Mouse (Mus musculus) midbrain, postnatal 0 days (tissue): ENCODE data around the gene Abtb2. TPM values are rescaled to one million over a fixed set of nuclear protein-coding genes. Genes with fewer than 3 reads are reported as not detected.

Experiments used
- ATAC-seq: fragments of 200-750 bp; cut with Nextera tagmentation; 2 replicates; pipeline ENCODE4 v1.8.0; 2017; ENCODE audit warnings: moderate number of reproducible peaks, mild to moderate bottlenecking, moderate TSS enrichment, moderate library complexity; ENCODE audit not compliant: low FRiP score
- DNase-seq: peaks from one replicate; pipeline ENCODE4 v3.0.0-alpha.2; 2015; ENCODE audit warnings: low spot score
- H3K27ac ChIP-seq: fragments of 300-500 bp; sonication (generic); 2 replicates; pipeline ENCODE4 v1.5.1; 2014; ENCODE audit warnings: low read depth, mild to moderate bottlenecking, low read length, mixed read lengths
- H3K27me3 ChIP-seq: fragments of 300-500 bp; sonication (generic); 2 replicates; pipeline ENCODE4 v1.6.1; 2014; ENCODE audit warnings: low read length, control low read depth, mixed read lengths; ENCODE audit not compliant: insufficient read depth
- H3K36me3 ChIP-seq: fragments of 300-500 bp; sonication (generic); 2 replicates; pipeline ENCODE4 v1.6.1; 2014; ENCODE audit warnings: low read length, control low read depth, mixed read lengths; ENCODE audit not compliant: insufficient read depth
- H3K4me1 ChIP-seq: fragments of 300-500 bp; sonication (generic); 2 replicates; pipeline ENCODE4 v1.6.1; 2014; ENCODE audit warnings: mild to moderate bottlenecking, control low read depth, antibody characterized with exemption, low read length, mixed read lengths; ENCODE audit not compliant: insufficient read depth
- H3K4me2 ChIP-seq: fragments of 300-500 bp; sonication (generic); 2 replicates; pipeline ENCODE4 v1.6.1; 2014; ENCODE audit warnings: low read depth, mild to moderate bottlenecking, low read length, mixed read lengths; ENCODE audit not compliant: poor library complexity, severe bottlenecking
- H3K4me3 ChIP-seq: fragments of 300-500 bp; sonication (generic); 2 replicates; pipeline ENCODE4 v1.5.1; 2014; ENCODE audit warnings: low read depth, mild to moderate bottlenecking, low read length, moderate library complexity
- H3K9ac ChIP-seq: fragments of 300-500 bp; sonication (generic); replicated peaks from 2 replicates; pipeline ENCODE4 v1.6.1; 2014; ENCODE audit warnings: mild to moderate bottlenecking, low read length, moderate library complexity, mixed read lengths; ENCODE audit not compliant: poor library complexity, severe bottlenecking
- H3K9me3 ChIP-seq: fragments of 300-500 bp; sonication (generic); 2 replicates; pipeline ENCODE4 v1.6.1; 2016; ENCODE audit warnings: low read length, control low read depth
- CTCF ChIP-seq: IDR thresholded peaks from 2 replicates; pipeline ENCODE4 v1.5.1; 2016; ENCODE audit warnings: antibody characterized with exemption, mild to moderate bottlenecking
- whole genome bisulfite sequencing: fragments of 180-500 bp; shearing (Covaris S2); extraction: QIAGEN DNeasy Blood & Tissue Kit; methylation state at CpG from one replicate; pipeline ENCODE4 v1.1.7; 2014; 5-methylcytosine and 5-hydroxymethylcytosine counted together
- polyA plus RNA-seq: library from polyadenylated mRNA; unstranded; fragments of >200 nt; fragmentation: Nextera tagmentation; extraction: Ambion mirVana; gene quantifications from 2 replicates; pipeline ENCODE4 v1.2.1, GENCODE M21; 2015
- total RNA-seq: library from RNA; depleted of rRNA; stranded (reverse); fragments of >200 nt; gene quantifications from 2 replicates; pipeline ENCODE4 v1.2.3, GENCODE M21; 2014

Abtb2 gene
- total and polyA plus RNA-seq, 2 experiments from 2014 or later = 7.4 to 21.8 TPM

DNA sequence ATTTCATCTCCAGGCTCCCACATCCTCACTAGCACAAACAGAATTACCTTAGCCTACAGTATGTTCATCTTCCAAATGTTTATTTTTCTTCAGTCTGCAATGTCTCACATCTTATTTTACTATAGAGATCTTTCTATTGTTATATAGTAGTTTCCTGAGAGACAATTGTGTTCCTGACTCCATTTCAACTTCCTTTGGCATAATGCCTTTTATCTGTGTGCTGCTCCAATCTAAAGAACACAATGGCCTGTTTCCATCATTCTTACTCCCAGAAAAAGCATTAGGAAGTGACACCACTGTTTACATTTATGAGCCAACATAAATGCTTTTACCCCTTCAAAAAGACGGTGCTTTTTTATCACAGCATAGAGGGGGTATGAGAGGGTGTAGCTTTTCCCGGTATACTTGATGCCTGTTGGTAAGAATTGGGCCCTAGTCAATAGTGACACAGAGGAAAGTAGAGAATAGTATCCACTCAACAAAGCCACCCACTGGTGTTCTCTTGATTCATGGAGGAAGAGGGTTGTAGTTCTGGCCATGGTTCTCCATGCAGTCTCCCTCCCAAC lies 84.3 kb downstream of the Abtb2 start:
- Histone ChIP-seq H3K4me3 (no peak overlapping the region), H3K27ac (no peak overlapping the region), H3K9ac (no peak overlapping the region), H3K9me3 (no peaks in the 10 kb centered on the region), H3K27me3 (no peaks in the 10 kb centered on the region), H3K4me2 (no peak overlapping the region), H3K4me1 (no peaks in the 10 kb centered on the region), H3K36me3 (no peaks in the 10 kb centered on the region)
- ATAC-seq (no peak), DNase-seq (no peak)
- WGBS = 73% methylated on average over 2 of the region's 2 CpGs
- TF ChIP-seq CTCF = no peak

GRCm38 (mm10) chr2:103652121-103652520 lies 86.0 kb downstream of the Abtb2 start:
- H3K9ac ChIP-seq = no peak overlapping the region
- no peaks in the 10 kb centered on the region for H3K27me3 ChIP-seq
- no peak for TF ChIP-seq CTCF
- no peak overlapping the region for H3K27ac ChIP-seq
- WGBS = 83% methylated on average over 4 of the region's 4 CpGs
- ATAC-seq (no peak), DNase-seq (no peak)
- H3K4me2 ChIP-seq = no peak overlapping the region
- H3K9me3 ChIP-seq = no peaks in the 10 kb centered on the region
- no peak overlapping the region for H3K4me3 ChIP-seq
- H3K4me1 ChIP-seq = no peaks in the 10 kb centered on the region
- H3K36me3 ChIP-seq = no peaks in the 10 kb centered on the region

DNA sequence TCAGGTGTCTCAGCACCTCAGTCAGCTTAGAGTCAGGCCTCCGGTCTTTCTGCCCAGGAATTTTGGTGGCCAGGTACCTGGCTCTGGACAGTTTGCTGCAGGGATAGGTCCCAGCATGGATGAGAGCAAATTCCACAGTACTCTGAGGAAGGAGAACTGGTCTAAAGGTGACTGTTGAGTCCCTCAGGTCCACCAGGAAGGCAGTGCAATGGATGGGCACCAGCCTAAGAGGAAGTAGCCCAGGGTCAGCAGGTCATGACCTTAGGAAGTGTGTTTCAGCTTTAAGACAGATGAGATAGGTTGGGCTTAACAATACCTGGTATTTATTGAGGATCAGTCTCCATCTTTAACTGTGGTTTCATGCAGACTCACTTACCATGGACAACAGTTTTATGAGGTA lies 88.9 kb downstream of the Abtb2 start:
- H3K9me3 ChIP-seq = no peaks in the 10 kb centered on the region
- ATAC-seq (no peak), DNase-seq (no peak)
- H3K36me3 ChIP-seq = no peaks in the 10 kb centered on the region
- no peaks in the 10 kb centered on the region for H3K27me3 ChIP-seq
- no peak overlapping the region for H3K4me3 ChIP-seq
- WGBS = 93% methylated on average over 1 of the region's 1 CpGs
- H3K4me1 ChIP-seq = no peaks in the 10 kb centered on the region
- no peak overlapping the region for H3K4me2 ChIP-seq
- no peak overlapping the region for H3K27ac ChIP-seq
- TF ChIP-seq CTCF = no peak
- no peak overlapping the region for H3K9ac ChIP-seq

- no peak overlapping the region for H3K4me2 ChIP-seq
- ATAC-seq (no peak), DNase-seq (no peak)
- no peak overlapping the region for H3K4me3 ChIP-seq
- no peak for TF ChIP-seq CTCF
- H3K27me3 ChIP-seq = no peaks in the 10 kb centered on the region
- H3K9ac ChIP-seq = no peak overlapping the region
- H3K27ac ChIP-seq = no peak overlapping the region
- H3K4me1 ChIP-seq = no peaks in the 10 kb centered on the region
- H3K36me3 ChIP-seq = no peaks in the 10 kb centered on the region
- no peaks in the 10 kb centered on the region for H3K9me3 ChIP-seq
Observed at GRCm38 (mm10) chr2:103656028-103656427, 89.9 kb downstream of the Abtb2 start.

DNA sequence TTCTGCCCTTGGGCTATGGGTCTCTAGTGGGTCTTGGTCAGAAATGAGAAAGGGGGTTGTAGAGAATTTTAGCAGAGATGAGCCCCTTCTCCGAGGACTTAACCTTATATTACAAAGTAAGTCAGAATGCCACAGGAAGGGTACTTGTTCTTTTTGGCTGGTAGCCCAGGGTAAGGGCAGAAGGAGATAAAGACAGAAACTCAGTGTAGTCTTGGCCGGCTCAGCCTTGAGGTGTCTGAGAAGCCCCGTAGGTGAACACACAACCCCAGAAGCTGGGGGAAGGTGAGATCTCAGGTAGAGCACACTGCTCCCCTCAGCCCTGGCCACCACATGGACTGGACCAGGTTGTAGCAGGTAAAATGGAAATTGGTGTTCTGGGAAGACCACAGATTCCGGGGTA lies 93.1 kb downstream of the Abtb2 start:
- no peaks in the 10 kb centered on the region for H3K36me3 ChIP-seq
- DNase-seq = no peak
- H3K27ac ChIP-seq = no peak overlapping the region
- H3K4me2 ChIP-seq = no peak overlapping the region
- no peak overlapping the region for H3K9ac ChIP-seq
- no peak for TF ChIP-seq CTCF
- H3K27me3 ChIP-seq = no peaks in the 10 kb centered on the region
- H3K4me3 ChIP-seq = no peak overlapping the region
- ATAC-seq = no peak
- no peaks in the 10 kb centered on the region for H3K9me3 ChIP-seq
- H3K4me1 ChIP-seq = no peaks in the 10 kb centered on the region
- 88% methylated on average over 4 of the region's 4 CpGs for WGBS

DNA sequence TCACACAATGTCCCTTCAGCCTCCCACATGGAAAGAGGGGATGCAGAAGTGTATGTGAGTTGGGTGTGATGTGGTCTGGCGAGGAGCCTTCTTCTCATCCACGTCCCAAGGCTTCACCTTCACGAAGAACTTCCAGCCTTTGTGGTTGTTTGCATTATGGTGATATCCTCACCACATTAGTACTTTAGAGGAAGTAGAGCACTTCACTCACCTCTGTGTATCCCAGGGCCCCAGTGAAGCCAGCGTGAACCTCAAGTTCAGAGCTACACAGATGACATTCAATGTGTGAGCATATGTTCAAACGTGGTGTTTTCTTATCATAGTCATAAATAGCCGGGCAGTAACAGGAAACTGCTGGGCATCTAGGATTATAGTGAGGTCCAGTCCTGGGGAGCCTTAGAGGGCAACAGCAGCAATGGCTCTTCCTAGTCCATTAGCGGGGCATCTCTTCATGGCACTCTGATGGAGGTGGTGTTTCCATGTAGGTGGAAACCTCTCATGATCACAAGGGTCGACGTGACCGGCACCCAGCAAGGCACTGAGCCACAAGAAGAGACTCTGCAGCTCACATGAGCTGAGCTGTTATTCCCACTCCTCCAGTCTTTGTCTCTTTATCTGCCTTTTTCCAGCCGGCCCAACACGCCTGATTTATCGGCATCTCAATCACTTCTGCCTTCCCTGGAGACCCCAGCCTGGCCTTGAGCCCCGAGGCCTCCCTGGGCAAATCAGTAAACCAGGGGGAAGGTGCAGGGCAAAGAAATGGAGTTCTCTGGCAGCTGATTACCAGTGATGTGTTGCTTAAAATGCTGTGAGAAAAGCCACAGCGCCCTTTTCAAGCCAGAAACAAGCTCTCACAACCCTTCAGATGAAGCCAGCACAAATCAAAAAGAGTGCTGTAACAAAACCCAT lies 93.8 kb downstream of the Abtb2 start:
- no peak overlapping the region for H3K9ac ChIP-seq
- H3K27ac ChIP-seq = no peak overlapping the region

More for the DNA sequence above, 93.8 kb downstream of the Abtb2 start:
- Histone ChIP-seq H3K4me1 (no peaks in the 10 kb centered on the region), H3K4me2 (no peak overlapping the region), H3K36me3 (no peaks in the 10 kb centered on the region), H3K27me3 (no peaks in the 10 kb centered on the region), H3K9me3 (no peaks in the 10 kb centered on the region), H3K4me3 (no peak overlapping the region)
- no peak for TF ChIP-seq CTCF
- ATAC-seq (no peak), DNase-seq (no peak)
- WGBS = 51% methylated on average over 15 of the region's 15 CpGs
